ENCODE assay signal across 10 mouse cellular contexts in the genomic region with DNA sequence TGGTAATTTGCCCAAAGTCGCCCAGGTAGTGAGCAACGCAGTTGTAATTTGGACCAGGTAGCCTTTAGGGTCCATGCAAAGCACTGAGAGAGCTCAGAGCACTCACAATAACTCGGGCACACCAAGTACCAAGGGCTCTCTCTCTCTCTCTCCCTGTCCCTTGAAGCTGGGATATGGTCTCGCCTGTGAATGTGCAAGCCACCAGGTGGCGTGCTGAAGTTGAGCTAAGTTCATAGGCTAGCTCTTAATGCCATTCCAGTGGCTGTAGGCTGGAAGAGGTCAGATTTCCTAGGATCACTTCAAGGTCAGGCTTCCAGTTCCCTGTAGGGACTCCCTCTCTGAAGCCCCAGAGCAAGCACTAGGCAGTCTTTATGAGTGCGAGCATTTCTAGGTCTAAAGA.
DNase-seq lines count a peak whose midpoint lies in the region; ATAC-seq lines count a peak whose summit lies in the region.
"Had no signal": no experiment of that assay in that cellular context is flagged by ENCODE, and none has a peak within 500 bp of the region (broad histone marks: within the 10 kb centered on the region; RNA-seq: fewer than 3 reads in every experiment).

No protein-coding gene starts in this region.

- H3K4me1 ChIP-seq in midbrain, embryonic 10.5 days, result peaks cover 14% of the 10 kb centered on the region
- H3K4me1 ChIP-seq in midbrain, embryonic 13.5 days (replicated peaks), result no peaks in the 10 kb centered on the region
- H3K4me1 ChIP-seq in embryonic facial prominence, embryonic 10.5 days, result peaks cover 13% of the 10 kb centered on the region
- H3K4me1 ChIP-seq: midbrain, embryonic 12.5 days had no signal

- H3K9me3 ChIP-seq in midbrain, embryonic 10.5 days (replicated peaks), result no peaks in the 10 kb centered on the region
- H3K9me3 ChIP-seq in midbrain, embryonic 13.5 days, result no peaks in the 10 kb centered on the region
- H3K9me3 ChIP-seq in embryonic facial prominence, embryonic 10.5 days, result no peaks in the 10 kb centered on the region
- H3K9me3 ChIP-seq: embryonic facial prominence, embryonic 12.5 days; midbrain, embryonic 12.5 days had no signal

- 34% methylated on average over 6 of the region's 6 CpGs for WGBS in midbrain, embryonic 10.5 days
- 29% methylated on average over 6 of the region's 6 CpGs for WGBS in midbrain, embryonic 13.5 days
- 28% methylated on average over 6 of the region's 6 CpGs for WGBS in embryonic facial prominence, embryonic 10.5 days

- intact Hi-C loops in left cerebral cortex, postnatal 10 days (cut with DNase I), result loop anchor here (2.0 kb wide), 1 partner anchor 78 kb away; no protein-coding TSS in a partner anchor

- DNase-seq in midbrain, embryonic 10.5 days (ENCODE audit: low spot score), result peak; percentile 47
- peak; percentile 78 for DNase-seq in adrenal gland, adult 2 months
- peak; percentile 68 for DNase-seq in embryonic facial prominence, embryonic 10.5 days (ENCODE audit: low spot score)
- peak; percentile 14 for DNase-seq in hindlimb bud, embryonic 11.5 days (ENCODE audit: extremely low spot score, low read depth, low spot score)
- peak; percentile 9 to 62 for DNase-seq in left cerebral cortex, postnatal 10 days (ENCODE audit: extremely low spot score in 1 of 2, low spot score in 2 of 2)
- peak; percentile 27 for DNase-seq in ovary, postnatal 10 days (ENCODE audit: low spot score)
- no peak for DNase-seq in c-Kit-positive CD71-positive TER-119-positive erythroid progenitor cells, embryonic 14.5 days (ENCODE audit: low spot score)

- H3K4me3 ChIP-seq in midbrain, embryonic 10.5 days, result no peak overlapping the region
- H3K4me3 ChIP-seq in midbrain, embryonic 13.5 days (replicated peaks), result no peak overlapping the region
- H3K4me3 ChIP-seq in embryonic facial prominence, embryonic 10.5 days, result no peak overlapping the region
- H3K4me3 ChIP-seq: embryonic facial prominence, embryonic 12.5 days; midbrain, embryonic 12.5 days had no signal

- no peaks in the 10 kb centered on the region for H3K27me3 ChIP-seq in midbrain, embryonic 10.5 days (ENCODE audit: low read depth, poor library complexity, severe bottlenecking)
- H3K27me3 ChIP-seq in midbrain, embryonic 13.5 days, result no peaks in the 10 kb centered on the region
- H3K27me3 ChIP-seq in embryonic facial prominence, embryonic 10.5 days (replicated peaks; ENCODE audit: low read depth, poor library complexity, severe bottlenecking), result no peaks in the 10 kb centered on the region
- H3K27me3 ChIP-seq: embryonic facial prominence, embryonic 12.5 days; midbrain, embryonic 12.5 days had no signal

- no peak overlapping the region for H3K4me2 ChIP-seq in midbrain, embryonic 13.5 days (replicated peaks)
- H3K4me2 ChIP-seq: embryonic facial prominence, embryonic 12.5 days; midbrain, embryonic 12.5 days had no signal

- H3K9ac ChIP-seq in midbrain, embryonic 13.5 days (replicated peaks), result no peak overlapping the region
- H3K9ac ChIP-seq: embryonic facial prominence, embryonic 12.5 days; midbrain, embryonic 12.5 days had no signal

- no peaks in the 10 kb centered on the region for H3K36me3 ChIP-seq in midbrain, embryonic 10.5 days
- no peaks in the 10 kb centered on the region for H3K36me3 ChIP-seq in midbrain, embryonic 13.5 days
- no peaks in the 10 kb centered on the region for H3K36me3 ChIP-seq in embryonic facial prominence, embryonic 10.5 days (replicated peaks)
- H3K36me3 ChIP-seq: embryonic facial prominence, embryonic 12.5 days; midbrain, embryonic 12.5 days had no signal

- H3K27ac ChIP-seq in midbrain, embryonic 10.5 days (replicated peaks), result no peak overlapping the region
- no peak overlapping the region for H3K27ac ChIP-seq in midbrain, embryonic 13.5 days
- no peak overlapping the region for H3K27ac ChIP-seq in embryonic facial prominence, embryonic 10.5 days (replicated peaks)
- H3K27ac ChIP-seq: embryonic facial prominence, embryonic 12.5 days; midbrain, embryonic 12.5 days had no signal

- no peak for ATAC-seq in midbrain, embryonic 13.5 days
